Mouse (Mus musculus) embryonic fibroblast, embryonic 13.5 days (primary cell): ENCODE measurements around the gene Rps17.

Experiments used
- CTCF ChIP-seq: IDR thresholded peaks from 2 replicates; pipeline ENCODE4 v1.5.1; 2011; ENCODE audit warnings: mild to moderate bottlenecking, control low read depth, low read length, moderate library complexity, borderline replicate concordance; ENCODE audit not compliant: insufficient read depth
- POLR2A ChIP-seq: IDR thresholded peaks from 2 replicates; pipeline ENCODE4 v1.6.1; 2011; ENCODE audit warnings: low read depth, mild to moderate bottlenecking, control low read depth, low read length, moderate library complexity

DNA sequence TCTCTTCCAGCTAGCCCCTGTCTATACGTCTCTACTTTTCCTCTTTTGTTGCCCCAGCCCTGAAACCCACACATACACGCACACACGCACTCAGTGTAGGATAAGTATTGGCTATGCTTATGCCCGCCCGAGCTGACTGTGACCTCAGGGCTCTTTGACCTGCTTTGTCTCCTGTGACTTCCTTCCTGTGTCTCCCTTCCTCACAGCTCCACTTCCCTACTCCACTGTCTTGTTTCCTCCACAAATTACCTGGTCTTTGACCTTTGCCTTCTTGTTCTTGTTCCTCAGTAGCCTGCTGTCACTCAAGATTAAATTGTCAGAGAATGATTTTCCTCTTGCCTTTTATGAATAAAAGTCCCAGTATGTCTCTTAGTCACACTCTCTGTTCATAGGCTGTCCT lies 41.0 kb downstream of the Rps17 start:
- TF ChIP-seq CTCF (no peak), POLR2A (no peak)
